Mouse (Mus musculus): ENCODE measurements around the gene Ltk. TPM values are rescaled to one million over a fixed set of nuclear protein-coding genes. Genes with fewer than 3 reads are reported as not detected.

The Ltk gene
- polyA plus RNA-seq, 1 experiment = not detected

DNA sequence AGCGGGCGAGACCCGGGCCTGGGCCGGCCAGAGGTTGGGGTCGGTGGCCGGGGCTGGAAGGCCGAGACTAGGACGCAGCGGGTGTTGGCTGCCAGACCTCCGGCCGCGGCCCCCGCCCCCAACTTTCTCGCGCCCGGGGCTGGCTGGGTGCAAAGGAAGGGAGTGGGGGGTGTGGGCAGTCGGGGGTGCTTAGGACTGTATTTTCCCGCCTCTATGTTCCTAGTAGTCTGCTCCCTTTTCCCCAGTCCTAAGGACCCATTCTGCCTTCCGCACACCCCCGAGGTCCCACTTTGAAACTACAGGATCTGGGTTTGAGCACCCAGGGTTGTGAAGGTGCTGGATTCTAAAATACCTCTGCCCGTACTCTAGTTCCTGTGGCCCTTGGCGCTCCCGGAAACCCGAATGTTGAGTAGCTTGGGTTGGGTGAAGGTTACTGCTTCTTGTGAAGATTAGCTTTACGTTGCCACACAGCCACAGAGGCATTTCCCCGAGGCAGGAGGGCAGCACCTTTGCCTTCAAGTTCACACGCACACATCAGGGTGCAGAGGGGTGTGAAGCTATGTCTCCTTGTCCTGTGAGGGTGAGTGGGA is 39.8 kb upstream of the Ltk start:
- H3K4me1 ChIP-seq (ENCODE audit: control insufficient read depth, insufficient read depth, low read length) = 0 out of 2 replicates have a peak, but pooled peaks cover 3% of the 10 kb centered on the region
- TF ChIP-seq POLR2A (IDR thresholded peaks at IDR 0.05; ENCODE audit: borderline replicate concordance, low read depth, low read length) (no peak), CTCF (IDR thresholded peaks at IDR 0.05; ENCODE audit: low read depth, low read length) (no peak)
- H3K27ac ChIP-seq (ENCODE audit: insufficient read depth, low read depth, low read length) = no peak overlapping the region
- peak overlapping the region; percentile 54 for H3K4me3 ChIP-seq (ENCODE audit: insufficient read depth, low read length)

GRCm38 (mm10) chr2:119799181-119799960 is 39.1 kb upstream of the Ltk start:
- H3K4me3 ChIP-seq (ENCODE audit: insufficient read depth, low read length) = peak overlapping the region; percentile 54
- TF ChIP-seq POLR2A (IDR thresholded peaks at IDR 0.05; ENCODE audit: borderline replicate concordance, low read depth, low read length) = no peak
- TF ChIP-seq CTCF (IDR thresholded peaks at IDR 0.05; ENCODE audit: low read depth, low read length) = no peak; the same call in 1 of the 2 replicates
- no peak overlapping the region for H3K27ac ChIP-seq (ENCODE audit: insufficient read depth, low read depth, low read length)
- H3K4me1 ChIP-seq (ENCODE audit: control insufficient read depth, insufficient read depth, low read length) = 0 out of 2 replicates have a peak, but pooled peaks cover 3% of the 10 kb centered on the region

DNA sequence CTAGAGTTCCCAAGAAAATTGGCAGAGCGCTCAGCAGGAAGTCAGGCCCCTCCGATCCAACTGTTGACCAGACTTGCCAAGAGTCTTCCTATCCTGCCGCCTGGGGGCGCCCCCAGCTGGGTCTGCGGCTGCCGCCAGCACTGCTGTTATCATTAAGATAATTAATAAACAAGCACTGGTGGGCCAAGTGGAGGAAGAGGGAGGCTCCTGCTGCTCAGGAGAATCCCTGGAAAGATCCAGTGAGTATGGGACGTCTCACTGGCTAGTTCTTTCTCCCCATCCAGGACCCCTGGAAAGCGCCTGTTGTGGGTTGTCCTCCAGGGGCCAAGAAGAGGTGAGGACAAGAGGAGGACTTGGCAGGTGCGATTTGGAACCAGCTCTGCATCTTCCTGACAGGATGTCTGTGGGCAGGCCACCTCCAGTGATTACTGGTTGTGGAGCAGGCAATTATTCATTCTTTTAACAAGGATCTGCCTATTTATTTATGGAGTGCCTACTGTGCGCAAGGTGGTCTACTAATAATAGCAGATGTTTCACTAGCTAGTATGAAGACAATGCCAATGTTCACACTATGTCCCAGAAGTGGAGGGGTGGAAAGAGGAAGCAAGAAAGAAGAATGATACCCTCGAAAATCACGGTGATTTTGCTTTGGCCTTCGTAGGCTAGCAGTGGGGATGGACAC is 38.2 kb upstream of the Ltk start:
- no peak overlapping the region for H3K27ac ChIP-seq (ENCODE audit: insufficient read depth, low read depth, low read length)
- 0 out of 2 replicates have a peak, but pooled peaks cover 3% of the 10 kb centered on the region for H3K4me1 ChIP-seq (ENCODE audit: control insufficient read depth, insufficient read depth, low read length)
- H3K4me3 ChIP-seq (ENCODE audit: insufficient read depth, low read length) = no peak overlapping the region
- TF ChIP-seq CTCF (IDR thresholded peaks at IDR 0.05; ENCODE audit: low read depth, low read length) (peak; percentile 39), POLR2A (IDR thresholded peaks at IDR 0.05; ENCODE audit: borderline replicate concordance, low read depth, low read length) (no peak)

DNA sequence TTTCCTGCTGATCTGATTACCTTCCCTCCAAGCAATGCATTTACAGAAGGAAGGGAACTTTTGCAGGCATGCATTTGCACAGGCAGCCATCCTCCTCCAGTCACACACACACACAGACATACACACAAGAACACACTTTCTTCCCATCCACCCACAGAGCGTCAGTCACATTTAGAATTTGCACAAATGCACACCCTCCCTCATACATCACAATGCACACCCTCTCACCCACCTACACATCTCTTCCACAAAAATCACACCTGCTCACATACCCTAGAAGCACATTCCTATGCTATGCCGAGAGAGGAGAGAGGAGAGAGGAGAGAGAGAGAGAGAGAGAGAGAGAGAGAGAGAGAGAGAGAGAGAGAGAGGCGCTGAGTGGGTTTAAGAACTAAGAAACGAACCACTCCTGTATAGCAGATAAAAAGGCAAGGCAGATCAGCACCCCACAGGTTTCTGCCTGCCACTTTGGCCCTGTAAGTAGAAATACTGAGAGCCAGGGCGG is 37.1 kb upstream of the Ltk start, which contains the start of gene Tyro3:
TSS of gene Tyro3 (plus strand) at position 455 of the 505 bp plus-strand sequence.
- no peak for TF ChIP-seq CTCF (IDR thresholded peaks at IDR 0.05; ENCODE audit: low read depth, low read length)
- TF ChIP-seq POLR2A (IDR thresholded peaks at IDR 0.05; ENCODE audit: borderline replicate concordance, low read depth, low read length) = no peak
- Histone ChIP-seq H3K4me3 (ENCODE audit: insufficient read depth, low read length) (no peak within 1 kb of the TSS), H3K27ac (ENCODE audit: insufficient read depth, low read depth, low read length) (no peak within 1 kb of the TSS), H3K4me1 (ENCODE audit: control insufficient read depth, insufficient read depth, low read length) (0 out of 2 replicates have a peak, but pooled peaks cover 3% of the 10 kb centered on the region)

- no peak overlapping the region for H3K27ac ChIP-seq (ENCODE audit: insufficient read depth, low read depth, low read length)
- no peak overlapping the region for H3K4me3 ChIP-seq (ENCODE audit: insufficient read depth, low read length)
- TF ChIP-seq POLR2A (IDR thresholded peaks at IDR 0.05; ENCODE audit: borderline replicate concordance, low read depth, low read length) (no peak), CTCF (IDR thresholded peaks at IDR 0.05; ENCODE audit: low read depth, low read length) (no peak)
Measured at GRCm38 (mm10) chr2:119789996-119790395, 29.8 kb upstream of the Ltk start.

DNA sequence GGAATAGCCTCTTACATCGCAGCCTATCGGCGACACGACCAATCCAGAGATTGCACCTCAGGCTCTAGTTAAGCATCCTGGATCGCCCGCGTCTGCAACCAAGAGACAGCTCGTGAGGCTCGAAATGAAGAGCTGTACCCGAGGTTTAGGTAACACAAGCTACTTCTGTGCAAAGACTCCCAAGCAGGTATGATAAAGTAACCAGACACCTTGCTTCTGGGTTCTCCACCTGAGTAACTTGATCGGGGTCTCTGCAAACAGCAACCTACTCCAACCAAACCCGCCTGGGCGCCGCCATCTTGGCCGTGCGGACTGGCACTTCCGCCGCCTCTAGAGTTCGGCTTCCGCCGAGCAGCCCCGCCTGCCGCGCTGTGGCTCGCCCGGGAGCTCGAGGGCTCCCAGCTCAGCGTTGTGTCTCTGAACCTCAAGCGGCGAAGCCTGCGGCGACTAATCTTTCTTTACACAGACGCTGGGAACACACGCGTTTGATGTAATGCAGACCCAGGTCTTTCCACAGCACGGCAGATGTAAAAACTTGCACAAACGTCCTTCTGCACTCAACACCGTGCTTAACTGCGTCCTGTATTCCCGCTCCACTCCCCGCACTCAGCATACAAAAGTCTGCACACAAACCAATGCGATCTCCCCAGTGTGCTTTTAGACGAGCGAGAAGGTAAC is 27.1 kb upstream of the Ltk start, which contains the start of gene Rpap1:
TSS of gene Rpap1 (minus strand) at position 332 of the 678 bp plus-strand sequence.
- peaks cover 7% of the 10 kb centered on the region for H3K4me1 ChIP-seq (ENCODE audit: control insufficient read depth, insufficient read depth, low read length)
- peak within 1 kb of the TSS; percentile 77 for H3K4me3 ChIP-seq (ENCODE audit: insufficient read depth, low read length)
- TF ChIP-seq CTCF (IDR thresholded peaks at IDR 0.05; ENCODE audit: low read depth, low read length) (no peak), POLR2A (IDR thresholded peaks at IDR 0.05; ENCODE audit: borderline replicate concordance, low read depth, low read length) (peak; percentile 86)
- no peak within 1 kb of the TSS for H3K27ac ChIP-seq (ENCODE audit: insufficient read depth, low read depth, low read length)

More at GRCm38 (mm10) chr2:119789996-119790395, 29.8 kb upstream of the Ltk start:
- H3K4me1 ChIP-seq (ENCODE audit: control insufficient read depth, insufficient read depth, low read length) = peaks cover 7% of the 10 kb centered on the region

GRCm38 (mm10) chr2:119767246-119767645 is 7.0 kb upstream of the Ltk start:
- no peak overlapping the region for H3K4me3 ChIP-seq (ENCODE audit: insufficient read depth, low read length)
- peaks cover 3% of the 10 kb centered on the region; the same call in 1 of the 2 replicates for H3K4me1 ChIP-seq (ENCODE audit: control insufficient read depth, insufficient read depth, low read length)
- no peak overlapping the region for H3K27ac ChIP-seq (ENCODE audit: insufficient read depth, low read depth, low read length)
- no peak for TF ChIP-seq POLR2A (IDR thresholded peaks at IDR 0.05; ENCODE audit: borderline replicate concordance, low read depth, low read length)
- TF ChIP-seq CTCF (IDR thresholded peaks at IDR 0.05; ENCODE audit: low read depth, low read length) = no peak

DNA sequence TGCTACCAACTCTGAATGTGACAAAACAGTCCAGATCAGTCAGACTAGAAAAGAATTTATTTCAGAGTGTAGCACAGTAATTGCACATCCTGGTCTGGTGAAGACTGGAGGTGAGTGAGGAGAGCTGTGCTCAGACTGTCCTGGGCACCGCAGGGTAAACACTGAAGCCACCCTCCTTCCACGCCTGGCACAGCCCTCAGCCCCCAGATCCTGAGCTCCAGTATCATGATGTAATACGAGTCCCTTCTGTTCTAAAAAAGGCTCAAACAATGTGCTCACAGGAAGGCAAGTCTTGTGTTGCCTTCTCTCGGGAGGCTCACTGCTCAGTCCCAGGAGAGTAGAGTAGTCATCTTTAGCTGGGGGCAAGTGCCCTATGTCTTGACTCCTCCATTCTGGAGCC is 3.7 kb upstream of the Ltk start:
- TF ChIP-seq CTCF (IDR thresholded peaks at IDR 0.05; ENCODE audit: low read depth, low read length) = no peak
- TF ChIP-seq POLR2A (IDR thresholded peaks at IDR 0.05; ENCODE audit: borderline replicate concordance, low read depth, low read length) = no peak
- no peak overlapping the region for H3K27ac ChIP-seq (ENCODE audit: insufficient read depth, low read depth, low read length)

DNA sequence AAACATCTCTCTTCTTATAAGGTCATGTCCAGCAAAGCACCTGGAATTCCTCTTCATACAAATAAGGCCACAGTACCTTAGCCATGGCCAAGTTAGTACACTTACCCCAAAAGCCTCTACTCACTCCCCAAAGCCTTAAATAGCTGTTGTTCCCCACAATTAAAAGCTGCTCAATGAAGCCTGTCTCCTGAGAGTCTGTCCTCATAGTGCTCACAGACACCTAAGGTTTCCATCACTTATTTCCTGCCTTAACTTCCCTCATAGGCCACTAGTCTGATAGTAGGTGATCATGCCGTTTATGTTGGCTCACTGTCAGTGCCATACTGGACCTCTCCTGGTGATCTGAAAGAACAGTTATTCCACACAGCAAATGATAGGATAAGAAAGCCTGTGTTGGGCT is 2.0 kb upstream of the Ltk start:
- Histone ChIP-seq H3K4me1 (ENCODE audit: control insufficient read depth, insufficient read depth, low read length) (peaks cover 3% of the 10 kb centered on the region; the same call in 1 of the 2 replicates), H3K27ac (ENCODE audit: insufficient read depth, low read depth, low read length) (no peak overlapping the region), H3K4me3 (ENCODE audit: insufficient read depth, low read length) (no peak overlapping the region)
- no peak for TF ChIP-seq POLR2A (IDR thresholded peaks at IDR 0.05; ENCODE audit: borderline replicate concordance, low read depth, low read length)

More for the DNA sequence above, 3.7 kb upstream of the Ltk start:
- Histone ChIP-seq H3K4me1 (ENCODE audit: control insufficient read depth, insufficient read depth, low read length) (peaks cover 3% of the 10 kb centered on the region; the same call in 1 of the 2 replicates), H3K4me3 (ENCODE audit: insufficient read depth, low read length) (no peak overlapping the region)
